Mouse (Mus musculus): ENCODE measurements around the gene Pabpc1l. TPM values are rescaled to one million over a fixed set of nuclear protein-coding genes. Genes with fewer than 3 reads are reported as not detected.

Pabpc1l gene
- total and polyA plus RNA-seq, 3 experiments: 0.47 to 0.96 (median 0.76) TPM

DNA sequence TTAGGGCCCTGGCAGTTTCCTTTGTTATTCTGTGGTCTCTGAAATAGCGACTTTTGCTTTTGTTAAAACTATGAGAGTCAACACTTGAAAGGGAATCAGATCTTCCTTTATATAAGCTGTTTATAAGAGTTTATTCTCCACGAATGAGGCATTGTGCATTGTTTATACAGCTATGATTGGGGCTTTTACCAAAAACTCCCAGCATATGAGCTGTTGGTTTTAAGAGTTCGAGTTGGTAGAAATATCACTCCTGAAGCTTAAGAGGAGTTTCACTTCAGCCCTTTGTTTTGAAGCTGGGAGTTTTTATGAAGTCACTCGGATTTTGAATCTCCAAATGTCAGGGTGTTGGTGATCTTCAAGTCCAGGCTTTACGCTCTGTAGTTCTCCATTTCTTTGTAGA lies 52.6 kb downstream of the Pabpc1l start:
- dilution Hi-C loops (cut with MboI; ENCODE audit: extremely low pct_ligation_motif_present, extremely low pct_unique_long_range_greater_than_20kb, low sequenced_read_pairs) (no loop called here), in situ Hi-C loops (cut with MboI; ENCODE audit: low pct_ligation_motif_present, low pct_unique_long_range_greater_than_20kb, low sequenced_read_pairs) (no loop called here)
- Histone ChIP-seq H3K27me3 (replicated peaks) (no peaks in the 10 kb centered on the region), H3K79me2 (replicated peaks; ENCODE audit: control insufficient read depth, extremely low read depth, insufficient read depth, poor library complexity, severe bottlenecking) (peaks cover 65% of the 10 kb centered on the region), H3K27ac (ENCODE audit: insufficient read depth, low read depth) (no peak overlapping the region), H3K9ac (ENCODE audit: insufficient read depth, low read depth) (peak overlapping the region; percentile 68), H3K4me3 (replicated peaks in 1 of 3; ENCODE audit: low read depth in 2 of 3, low read length in 2 of 3, poor library complexity in 1 of 3) (peak overlapping the region in 2 of 3 experiments; percentile 11 to 28), H3K9me3 (replicated peaks; ENCODE audit: low read length) (no peaks in the 10 kb centered on the region), H3K4me1 (ENCODE audit: control insufficient read depth in 1 of 2, insufficient read depth in 2 of 2) (peaks cover 11 to 69% of the 10 kb centered on the region in 2 experiments), H3K36me3 (replicated peaks in 1 of 2; ENCODE audit: control insufficient read depth in 1 of 2, insufficient read depth in 1 of 2, low read length in 1 of 2) (peaks cover 26 to 47% of the 10 kb centered on the region in 2 experiments), H3K4me2 (ENCODE audit: insufficient read depth, low read depth, poor library complexity, severe bottlenecking) (peak overlapping the region; percentile 74)
- TF ChIP-seq EP300 (IDR thresholded peaks at IDR 0.05; ENCODE audit: low read length) (peak; percentile 56; the same call in 1 of the 2 replicates), CTCF (conservative IDR thresholded peaks at IDR 0.05 in 1 of 2, IDR thresholded peaks at IDR 0.05 in 1 of 2; ENCODE audit: low read depth in 2 of 2, low read length in 2 of 2) (no peak), ZNF384 (IDR thresholded peaks at IDR 0.05; ENCODE audit: low read depth, low read length) (no peak), IRF4 (IDR thresholded peaks at IDR 0.05; ENCODE audit: low read depth, low read length) (0 out of 2 replicates have a peak, but pooled peaks have one; percentile 27), GABPA (IDR thresholded peaks at IDR 0.05; ENCODE audit: insufficient replicate concordance, low read depth, low read length) (no peak), CHD1 (IDR thresholded peaks at IDR 0.05; ENCODE audit: low read depth, low read length) (peak; percentile 36; the same call in 1 of the 2 replicates), BHLHE40 (IDR thresholded peaks at IDR 0.05; ENCODE audit: low read depth, low read length) (0 out of 2 replicates have a peak, but pooled peaks have one; percentile 9)
- no peak for DNase-seq (ENCODE audit: extremely low read depth)

DNA sequence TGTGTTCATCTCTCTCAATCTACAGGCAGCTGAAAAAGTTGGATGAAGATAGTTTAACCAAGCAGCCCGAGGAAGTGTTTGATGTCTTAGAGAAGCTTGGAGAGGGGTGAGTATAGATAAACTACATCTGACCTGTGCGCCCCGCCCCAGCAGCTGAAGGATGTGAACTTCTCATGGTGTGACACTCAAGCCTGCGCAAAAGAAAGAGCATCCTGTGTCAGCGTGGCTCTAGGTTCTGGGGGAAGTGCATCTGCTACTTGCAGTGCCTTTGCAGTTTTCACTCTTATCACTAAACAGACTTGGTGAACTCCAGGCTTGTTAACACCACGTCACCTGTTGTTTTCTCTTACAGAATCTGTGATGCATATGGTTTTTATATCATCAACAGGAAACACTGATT lies 54.2 kb downstream of the Pabpc1l start:
- in situ Hi-C loops (cut with MboI; ENCODE audit: low pct_ligation_motif_present, low pct_unique_long_range_greater_than_20kb, low sequenced_read_pairs) (no loop called here), dilution Hi-C loops (cut with MboI; ENCODE audit: extremely low pct_ligation_motif_present, extremely low pct_unique_long_range_greater_than_20kb, low sequenced_read_pairs) (no loop called here)
- Histone ChIP-seq H3K27ac (ENCODE audit: insufficient read depth, low read depth) (no peak overlapping the region), H3K4me2 (ENCODE audit: insufficient read depth, low read depth, poor library complexity, severe bottlenecking) (no peak overlapping the region), H3K9ac (ENCODE audit: insufficient read depth, low read depth) (no peak overlapping the region), H3K79me2 (replicated peaks; ENCODE audit: control insufficient read depth, extremely low read depth, insufficient read depth, poor library complexity, severe bottlenecking) (peaks cover 60% of the 10 kb centered on the region), H3K4me1 (ENCODE audit: control insufficient read depth in 1 of 2, insufficient read depth in 2 of 2) (peaks cover 14 to 72% of the 10 kb centered on the region in 2 experiments), H3K9me3 (replicated peaks; ENCODE audit: low read length) (no peaks in the 10 kb centered on the region), H3K4me3 (replicated peaks in 1 of 3; ENCODE audit: low read depth in 2 of 3, low read length in 2 of 3, poor library complexity in 1 of 3) (no peak overlapping the region), H3K36me3 (replicated peaks in 1 of 2; ENCODE audit: control insufficient read depth in 1 of 2, insufficient read depth in 1 of 2, low read length in 1 of 2) (peaks cover 30 to 55% of the 10 kb centered on the region in 2 experiments), H3K27me3 (replicated peaks) (no peaks in the 10 kb centered on the region)
- TF ChIP-seq NRF1 (IDR thresholded peaks at IDR 0.05; ENCODE audit: low read depth, low read length) (no peak), NELFE (IDR thresholded peaks at IDR 0.05; ENCODE audit: low read depth, low read length) (no peak), GABPA (IDR thresholded peaks at IDR 0.05; ENCODE audit: insufficient replicate concordance, low read depth, low read length) (no peak), ETS1 (conservative IDR thresholded peaks at IDR 0.05; ENCODE audit: low read depth, low read length) (no peak), USF1 (IDR thresholded peaks at IDR 0.05; ENCODE audit: low read depth, low read length) (no peak), TBP (conservative IDR thresholded peaks at IDR 0.05; ENCODE audit: low read depth, low read length) (no peak), MYC (IDR thresholded peaks at IDR 0.05; ENCODE audit: low read depth, low read length) (no peak), UBTF (IDR thresholded peaks at IDR 0.05; ENCODE audit: low read depth, low read length) (no peak), SMC3 (IDR thresholded peaks at IDR 0.05; ENCODE audit: low read depth, low read length) (no peak), JUN (IDR thresholded peaks at IDR 0.05; ENCODE audit: insufficient read depth, low read depth, low read length) (no peak), CHD2 (IDR thresholded peaks at IDR 0.05; ENCODE audit: low read length) (no peak), MAZ (IDR thresholded peaks at IDR 0.05; ENCODE audit: low read depth, low read length) (no peak), SIN3A (IDR thresholded peaks at IDR 0.05; ENCODE audit: low read length) (no peak), RAD21 (IDR thresholded peaks at IDR 0.05; ENCODE audit: low read depth, low read length) (no peak), ZC3H11A (IDR thresholded peaks at IDR 0.05; ENCODE audit: low read depth, low read length) (no peak), MXI1 (IDR thresholded peaks at IDR 0.05; ENCODE audit: low read depth, low read length) (no peak)
- no peak for DNase-seq (ENCODE audit: extremely low read depth)

Data from CH12.LX (cell line).